25 mouse cellular contexts compared by ENCODE assay signal in genomic region chr3:121323371-121323770, GRCm38 (mm10). TPM values are rescaled to one million over a fixed set of nuclear protein-coding genes. Genes with fewer than 3 reads are reported as not detected.
DNase-seq lines count a peak whose midpoint lies in the region; ATAC-seq and TF ChIP-seq lines count a peak whose summit lies in the region.
"Had no signal": no experiment of that assay in that cellular context is flagged by ENCODE, and none has a peak within 500 bp of the region (broad histone marks: within the 10 kb centered on the region; RNA-seq: fewer than 3 reads in every experiment).

No protein-coding gene starts in this region.

- H3K27ac ChIP-seq in ES-E14 (ENCODE audit: insufficient read depth, low read depth, low read length, poor library complexity, severe bottlenecking): no peak overlapping the region
- no peak overlapping the region for H3K27ac ChIP-seq in limb, embryonic 10.5 days
- H3K27ac ChIP-seq: forebrain, embryonic 10.5 days; forebrain, embryonic 13.5 days; gastrocnemius, adult 2 months; heart, embryonic 13.5 days; hindbrain, embryonic 12.5 days; hindbrain, embryonic 15.5 days; intestine, embryonic 15.5 days had no signal

- H3K9ac ChIP-seq in ES-E14 (ENCODE audit: insufficient read depth, low read depth, low read length, poor library complexity, severe bottlenecking): peak overlapping the region; percentile 38; the same call in 1 of the 2 replicates
- H3K9ac ChIP-seq: forebrain, embryonic 13.5 days; heart, embryonic 13.5 days; hindbrain, embryonic 12.5 days; hindbrain, embryonic 15.5 days; intestine, embryonic 15.5 days had no signal

- DNase-seq in heart, adult 11 months: peak; percentile 69
- DNase-seq in heart, postnatal 10 days: no peak
- DNase-seq in ES-E14 (ENCODE audit: low read depth, low spot score): peak; percentile 21
- peak; percentile 25 for DNase-seq in limb, embryonic 10.5 days (ENCODE audit: low spot score)
- no peak for DNase-seq in kidney, adult 18-20 months
- DNase-seq: adrenal gland, adult 8-10 months; adrenal gland, postnatal 25 days; cerebellum, adult 11-12 months; cerebellum, adult 9-10 months; cerebellum, postnatal 14 days; gastrocnemius, adult 2 months; gastrocnemius, postnatal 14 days; kidney, adult 11 months had no signal

- in situ Hi-C loops in ES-E14 (cut with MboI; ENCODE audit: low sequenced_read_pairs in 2 of 2, unreplicated experiment in 2 of 2): loop anchor here in 1 of 2 experiments (25.0 kb wide), 1 partner anchor 414 kb away; no protein-coding TSS in a partner anchor

- H3K27me3 ChIP-seq in E14TG2a.4 (ENCODE audit: insufficient read depth, low read length): no peaks in the 10 kb centered on the region
- no peaks in the 10 kb centered on the region for H3K27me3 ChIP-seq in limb, embryonic 10.5 days (ENCODE audit: low read depth, poor library complexity, severe bottlenecking)
- H3K27me3 ChIP-seq: forebrain, embryonic 13.5 days; heart, embryonic 13.5 days; hindbrain, embryonic 12.5 days; hindbrain, embryonic 15.5 days; intestine, embryonic 15.5 days; Patski had no signal

- H3K36me3 ChIP-seq in E14TG2a.4 (ENCODE audit: insufficient read depth, low read length) (no peaks in the 10 kb centered on the region), ES-E14 (ENCODE audit: control insufficient read depth, insufficient read depth, low read length, poor library complexity, severe bottlenecking) (no peaks in the 10 kb centered on the region)
- H3K36me3 ChIP-seq in limb, embryonic 10.5 days: peaks cover 20% of the 10 kb centered on the region
- H3K36me3 ChIP-seq: hindbrain, embryonic 15.5 days; intestine, embryonic 15.5 days had no signal

- no peak for ATAC-seq in frontal cortex, adult (ENCODE audit: low TSS enrichment)
- ATAC-seq: activated CD4-positive, CD25-positive, alpha-beta regulatory T cell, adult 4 months; forebrain, embryonic 13.5 days; forebrain, embryonic 16.5 days; intestine, embryonic 15.5 days; Patski had no signal

- WGBS in limb, embryonic 10.5 days: 94% methylated on average over 15 of the region's 15 CpGs

- no peak for TF ChIP-seq CTCF in E14TG2a.4 (conservative IDR thresholded peaks at IDR 0.05; ENCODE audit: low read length)

- intact Hi-C loops in heart, postnatal 10 days (cut with DNase I): no loop called here

- H3K4me1 ChIP-seq in E14TG2a.4 (replicated peaks; ENCODE audit: low read depth, low read length): peaks cover 13% of the 10 kb centered on the region
- H3K4me1 ChIP-seq in ES-E14 (ENCODE audit: control insufficient read depth in 2 of 2, insufficient read depth in 2 of 2, low read length in 2 of 2, poor library complexity in 1 of 2): peaks cover 0 to 4% of the 10 kb centered on the region in 2 experiments; a peak in 1 of 4 replicates
- no peaks in the 10 kb centered on the region for H3K4me1 ChIP-seq in limb, embryonic 10.5 days
- H3K4me1 ChIP-seq: forebrain, embryonic 10.5 days; forebrain, embryonic 13.5 days; heart, embryonic 13.5 days; hindbrain, embryonic 12.5 days; hindbrain, embryonic 15.5 days; intestine, embryonic 15.5 days had no signal

- H3K4me3 ChIP-seq in E14TG2a.4 (replicated peaks; ENCODE audit: low read length): peak overlapping the region; percentile 64
- peak overlapping the region; percentile 56 to 57 for H3K4me3 ChIP-seq in ES-E14 (ENCODE audit: insufficient read depth in 1 of 2, low read depth in 1 of 2, low read length in 2 of 2, poor library complexity in 1 of 2, severe bottlenecking in 1 of 2)
- no peak overlapping the region for H3K4me3 ChIP-seq in limb, embryonic 10.5 days
- H3K4me3 ChIP-seq: forebrain, embryonic 10.5 days; forebrain, embryonic 13.5 days; gastrocnemius, adult 2 months; heart, embryonic 13.5 days; hindbrain, embryonic 12.5 days; hindbrain, embryonic 15.5 days; intestine, embryonic 15.5 days had no signal

- H3K9me3 ChIP-seq in E14TG2a.4 (ENCODE audit: low read length) (no peaks in the 10 kb centered on the region), ES-E14 (ENCODE audit: control insufficient read depth, insufficient read depth, low read depth, low read length) (no peaks in the 10 kb centered on the region)
- H3K9me3 ChIP-seq in limb, embryonic 10.5 days (replicated peaks): no peaks in the 10 kb centered on the region
- H3K9me3 ChIP-seq: forebrain, embryonic 10.5 days; forebrain, embryonic 13.5 days; G1E; heart, embryonic 13.5 days; hindbrain, embryonic 12.5 days; hindbrain, embryonic 15.5 days; intestine, embryonic 15.5 days had no signal

TF ChIP-seq in ES-E14, 5 proteins besides CTCF, POLR2A, EP300 and RAD21:
- TF ChIP-seq ZC3H11A (IDR thresholded peaks at IDR 0.05; ENCODE audit: borderline replicate concordance, low read depth, low read length) (no peak), CHD2 (IDR thresholded peaks at IDR 0.05; ENCODE audit: low read depth, low read length) (no peak), HCFC1 (IDR thresholded peaks at IDR 0.05; ENCODE audit: borderline replicate concordance, insufficient read depth, low read length) (no peak), MAFK (IDR thresholded peaks at IDR 0.05; ENCODE audit: insufficient read depth, low read depth, low read length) (no peak), ZNF384 (IDR thresholded peaks at IDR 0.05; ENCODE audit: low read depth, low read length) (no peak)
TF ChIP-seq in ES-E14: peak in this region for 0.

RNA-seq across cellular contexts. Expression of gene Alg14, which starts 31.8 kb away (rescaled TPM):
- 10 to 100 TPM; 16.6 to 17.0 TPM for total RNA-seq in heart, postnatal 10 days (2021)
- total RNA-seq in ES-E14 (2012; rRNA removed): 18.4 and 30.1 TPM in 2 replicates
- polyA plus RNA-seq in limb, embryonic 10.5 days (2016; fragmentation: Nextera tagmentation; extraction: Ambion mirVana): 26.0 and 35.0 TPM in 2 replicates

RNA-seq across cellular contexts. Expression of gene Tmem56, which starts 40.5 kb away (rescaled TPM):
- total RNA-seq in heart, postnatal 10 days (2021): 1 to 10 TPM; 1.0 to 1.4 TPM
- total RNA-seq in ES-E14 (2012; rRNA removed): 0.26 and 0.67 TPM in 2 replicates
- polyA plus RNA-seq in limb, embryonic 10.5 days (2016; fragmentation: Nextera tagmentation; extraction: Ambion mirVana): 0.96 and 1.0 TPM in 2 replicates

Comparison
In these comparisons a context has a peak if more than half of its experiments do, and no peak if none do; other contexts are left out.
1. DNase-seq: peak in heart, adult 11 months (single experiment), ES-E14 (single experiment) and limb, embryonic 10.5 days (single experiment); none in heart, postnatal 10 days (0 of 2) and kidney, adult 18-20 months (single experiment).